Mouse (Mus musculus) MEL (cell line): ENCODE measurements around the gene Pfdn6. TPM values are rescaled to one million over a fixed set of nuclear protein-coding genes. Genes with fewer than 3 reads are reported as not detected.

Source experiments
- DNase-seq: peaks from one replicate; pipeline ENCODE4 v3.0.0; 2011; ENCODE audit warnings: low read depth, low spot score
- H3K27ac ChIP-seq: 2 replicates; pipeline ENCODE4 v1.5.1; 2012; ENCODE audit warnings: low read depth, mild to moderate bottlenecking, control low read depth, low read length, moderate library complexity; ENCODE audit not compliant: control insufficient read depth
- H3K27me3 ChIP-seq, 2 experiments: fragments of 150-350 bp in 1 of 2; sonication (generic) in 1 of 2; 2 replicates each; pipeline ENCODE4 v1.6.1; 2012; ENCODE audit warnings: low read length in 2 of 2, mild to moderate bottlenecking in 2 of 2, improper control_type of control experiment in 1 of 2, moderate library complexity in 1 of 2; ENCODE audit not compliant: insufficient read depth in 2 of 2, control insufficient read depth in 1 of 2
- H3K36me3 ChIP-seq, 2 experiments: 2 replicates each; pipeline ENCODE4 v1.6.1; 2012 to 2014; ENCODE audit warnings: low read length in 2 of 2, improper control_type of control experiment in 1 of 2, inconsistent platforms in 1 of 2, mild to moderate bottlenecking in 1 of 2; ENCODE audit not compliant: insufficient read depth in 2 of 2, control insufficient read depth in 1 of 2
- H3K4me1 ChIP-seq, 2 experiments: fragments of 150-350 bp in 1 of 2; sonication (generic) in 1 of 2; 2 replicates each; pipeline ENCODE4 v1.6.1; 2012; ENCODE audit warnings: low read length in 2 of 2, improper control_type of control experiment in 1 of 2, mild to moderate bottlenecking in 1 of 2; ENCODE audit not compliant: insufficient read depth in 2 of 2, control insufficient read depth in 1 of 2
- H3K4me3 ChIP-seq, 2 experiments: fragments of 150-350 bp in 1 of 2; sonication (generic) in 1 of 2; 2 replicates each; pipeline ENCODE4 v1.5.1; 2012; ENCODE audit warnings: low read depth in 2 of 2, low read length in 2 of 2, mild to moderate bottlenecking in 2 of 2, moderate library complexity in 2 of 2, control low read depth in 1 of 2, improper control_type of control experiment in 1 of 2; ENCODE audit not compliant: control insufficient read depth in 1 of 2, insufficient read depth in 1 of 2
- H3K79me2 ChIP-seq: 2 replicates; pipeline ENCODE4 v1.6.1; 2012; ENCODE audit warnings: mild to moderate bottlenecking, low read length, moderate library complexity; ENCODE audit not compliant: control insufficient read depth, poor library complexity, insufficient read depth
- H3K9ac ChIP-seq: 2 replicates; pipeline ENCODE4 v1.6.1; 2012; ENCODE audit warnings: low read depth, mild to moderate bottlenecking, control low read depth, low read length, moderate library complexity; ENCODE audit not compliant: control insufficient read depth, poor library complexity, severe bottlenecking
- H3K9me3 ChIP-seq: fragments of 150-350 bp; sonication (generic); replicated peaks from 2 replicates; pipeline ENCODE4 v1.6.1; 2012; ENCODE audit warnings: mild to moderate bottlenecking, low read length, improper control_type of control experiment, moderate library complexity; ENCODE audit not compliant: insufficient read depth
- CHD1 ChIP-seq: IDR thresholded peaks from 2 replicates; pipeline ENCODE4 v1.6.1; 2012; ENCODE audit warnings: low read depth, mild to moderate bottlenecking, inconsistent platforms, low read length, improper control_type of control experiment
- CHD2 ChIP-seq: IDR thresholded peaks from 2 replicates; pipeline ENCODE4 v1.6.1; 2011; ENCODE audit warnings: low read length, improper control_type of control experiment
- CTCF ChIP-seq, 3 experiments: IDR thresholded peaks in 2 of 3; conservative IDR thresholded peaks in 1 of 3; 2 replicates each; pipeline ENCODE4 v1.5.1; 2011 to 2012; ENCODE audit warnings: low read length in 3 of 3, low read depth in 2 of 3, mild to moderate bottlenecking in 2 of 3, improper control_type of control experiment in 1 of 3, inconsistent platforms in 1 of 3, mixed read lengths in 1 of 3, moderate library complexity in 1 of 3; ENCODE audit not compliant: control insufficient read depth in 1 of 3, insufficient read depth in 1 of 3, poor library complexity in 1 of 3, severe bottlenecking in 1 of 3
- E2F4 ChIP-seq: IDR thresholded peaks from 2 replicates; pipeline ENCODE4 v1.6.1; 2011; ENCODE audit warnings: low read depth, low read length, improper control_type of control experiment, borderline replicate concordance
- ELF1 ChIP-seq: IDR thresholded peaks from 2 replicates; pipeline ENCODE4 v1.6.1; 2014; ENCODE audit warnings: low read depth, mild to moderate bottlenecking, inconsistent platforms, low read length, improper control_type of control experiment, moderate library complexity
- EP300 ChIP-seq, 2 experiments: IDR thresholded peaks; 2 replicates each; pipeline ENCODE4 v1.6.1; 2011; ENCODE audit warnings: improper control_type of control experiment in 2 of 2, low read length in 2 of 2, low read depth in 1 of 2, mild to moderate bottlenecking in 1 of 2
- ETS1 ChIP-seq: IDR thresholded peaks from 2 replicates; pipeline ENCODE4 v1.6.1; 2012; ENCODE audit warnings: low read depth, mild to moderate bottlenecking, inconsistent platforms, low read length, improper control_type of control experiment, moderate library complexity
- GABPA ChIP-seq: IDR thresholded peaks from 2 replicates; pipeline ENCODE4 v1.6.1; 2012; ENCODE audit warnings: low read depth, mild to moderate bottlenecking, inconsistent platforms, low read length, improper control_type of control experiment, moderate library complexity
- JUND ChIP-seq: IDR thresholded peaks from 2 replicates; pipeline ENCODE4 v1.6.1; 2011; ENCODE audit warnings: low read depth, mild to moderate bottlenecking, improper control_type of control experiment, low read length
- KAT2A ChIP-seq: conservative IDR thresholded peaks from 2 replicates; pipeline ENCODE4 v1.6.1; 2012; ENCODE audit warnings: low read depth, low read length, improper control_type of control experiment, inconsistent platforms
- MAFK ChIP-seq: IDR thresholded peaks from 2 replicates; pipeline ENCODE4 v1.6.1; 2011; ENCODE audit warnings: low read depth, mild to moderate bottlenecking, low read length, improper control_type of control experiment, borderline replicate concordance
- MAX ChIP-seq: IDR thresholded peaks from 2 replicates; pipeline ENCODE4 v1.6.1; 2011; ENCODE audit warnings: low read length, improper control_type of control experiment
- MAZ ChIP-seq: IDR thresholded peaks from 2 replicates; pipeline ENCODE4 v1.6.1; 2012; ENCODE audit warnings: low read depth, mild to moderate bottlenecking, inconsistent platforms, low read length, improper control_type of control experiment
- MXI1 ChIP-seq: IDR thresholded peaks from 2 replicates; pipeline ENCODE4 v1.6.1; 2011; ENCODE audit warnings: mild to moderate bottlenecking, low read depth, low read length, improper control_type of control experiment
- NRF1 ChIP-seq: IDR thresholded peaks from 2 replicates; pipeline ENCODE4 v1.6.1; 2014; ENCODE audit warnings: low read depth, mild to moderate bottlenecking, inconsistent platforms, low read length, improper control_type of control experiment, moderate library complexity; ENCODE audit not compliant: poor library complexity, insufficient read depth, severe bottlenecking
- POLR2A ChIP-seq, 2 experiments: IDR thresholded peaks; 2 replicates each; pipeline ENCODE4 v1.6.1; 2011 to 2012; ENCODE audit warnings: low read length in 2 of 2, mild to moderate bottlenecking in 2 of 2, control low read depth in 1 of 2, improper control_type of control experiment in 1 of 2, low read depth in 1 of 2, moderate library complexity in 1 of 2; ENCODE audit not compliant: control insufficient read depth in 1 of 2, insufficient read depth in 1 of 2, poor library complexity in 1 of 2
- POLR2AphosphoS2 ChIP-seq: IDR thresholded peaks from 2 replicates; pipeline ENCODE4 v1.6.1; 2011; ENCODE audit warnings: low read length, improper control_type of control experiment
- POLR2AphosphoS5 ChIP-seq: IDR thresholded peaks from 2 replicates; pipeline ENCODE4 v1.6.1; 2012; ENCODE audit warnings: low read depth, borderline replicate concordance, mild to moderate bottlenecking, inconsistent platforms, low read length, moderate library complexity, mixed read lengths
- RAD21 ChIP-seq: IDR thresholded peaks from 2 replicates; pipeline ENCODE4 v1.6.1; 2011; ENCODE audit warnings: mild to moderate bottlenecking, low read depth, low read length, improper control_type of control experiment
- SIN3A ChIP-seq: IDR thresholded peaks from 2 replicates; pipeline ENCODE4 v1.6.1; 2012; ENCODE audit warnings: low read length, improper control_type of control experiment, inconsistent platforms
- SMC3 ChIP-seq: IDR thresholded peaks from 2 replicates; pipeline ENCODE4 v1.6.1; 2011; ENCODE audit warnings: low read depth, low read length, improper control_type of control experiment
- TAL1 ChIP-seq: IDR thresholded peaks from 2 replicates; pipeline ENCODE4 v1.6.1; 2012; ENCODE audit warnings: mild to moderate bottlenecking, inconsistent platforms, low read length, moderate library complexity, mixed read lengths
- TBP ChIP-seq: IDR thresholded peaks from 2 replicates; pipeline ENCODE4 v1.8.0; 2011; ENCODE audit warnings: low read depth, low read length, improper control_type of control experiment
- TCF12 ChIP-seq: IDR thresholded peaks from 2 replicates; pipeline ENCODE4 v1.6.1; 2014; ENCODE audit warnings: low read depth, mild to moderate bottlenecking, inconsistent platforms, low read length, improper control_type of control experiment, moderate library complexity
- USF1 ChIP-seq: IDR thresholded peaks from 2 replicates; pipeline ENCODE4 v1.6.1; 2014; ENCODE audit warnings: low read depth, mild to moderate bottlenecking, inconsistent platforms, low read length, improper control_type of control experiment, moderate library complexity
- ZC3H11A ChIP-seq: IDR thresholded peaks from 2 replicates; pipeline ENCODE4 v1.6.1; 2012; ENCODE audit warnings: low read depth, mild to moderate bottlenecking, inconsistent platforms, low read length, improper control_type of control experiment
- ZKSCAN1 ChIP-seq: IDR thresholded peaks from 2 replicates; pipeline ENCODE4 v1.6.1; 2012; ENCODE audit warnings: low read depth, mild to moderate bottlenecking, inconsistent platforms, low read length, improper control_type of control experiment, moderate library complexity
- ZNF384 ChIP-seq: IDR thresholded peaks from 2 replicates; pipeline ENCODE4 v1.6.1; 2012; ENCODE audit warnings: low read depth, mild to moderate bottlenecking, inconsistent platforms, low read length, improper control_type of control experiment
- polyA plus RNA-seq, 2 experiments: library from polyadenylated mRNA; stranded (reverse) in 1 of 2; unstranded in 1 of 2; fragments of >175 nt in 1 of 2; fragments of >200 nt in 1 of 2; gene quantifications; 2 replicates each; pipeline versions ENCODE4 v1.2.1 to v1.2.4; 2012; ENCODE audit warnings: low replicate concordance in 2 of 2, low read depth in 1 of 2; ENCODE audit not compliant: insufficient read length in 2 of 2, insufficient read depth in 1 of 2, missing spikeins in 1 of 2
- total RNA-seq: library from RNA; depleted of rRNA; stranded (reverse); fragments of 300-350 nt; gene quantifications from 2 replicates; pipeline ENCODE4 v1.2.3, GENCODE M21; 2012

Gene Pfdn6
- total and polyA plus RNA-seq, 3 experiments, result 222 to 239 TPM; not detected in 1

GRCm38 (mm10) chr17:33911052-33911812 lies 28.9 kb downstream of the Pfdn6 start:
- TF ChIP-seq USF1 (no peak), POLR2AphosphoS5 (no peak), POLR2A (IDR thresholded peaks at IDR 0.05; ENCODE audit: control insufficient read depth in 1 of 2, insufficient read depth in 1 of 2, low read depth in 1 of 2, low read length in 2 of 2, poor library complexity in 1 of 2) (no peak), EP300 (IDR thresholded peaks at IDR 0.05; ENCODE audit: low read depth in 1 of 2, low read length in 2 of 2) (no peak), E2F4 (no peak), POLR2AphosphoS2 (no peak), CHD1 (no peak), ZNF384 (no peak), TAL1 (no peak), RAD21 (no peak), SMC3 (no peak), CHD2 (no peak), KAT2A (no peak), SIN3A (no peak), MXI1 (no peak), ELF1 (no peak)
- Histone ChIP-seq H3K4me1 (peaks cover 4 to 20% of the 10 kb centered on the region in 2 experiments; a peak in 3 of 4 replicates), H3K4me3 (no peak overlapping the region), H3K9ac (no peak overlapping the region), H3K9me3 (no peaks in the 10 kb centered on the region), H3K36me3 (peaks cover 0 to 16% of the 10 kb centered on the region in 2 experiments), H3K27me3 (no peaks in the 10 kb centered on the region), H3K79me2 (peaks cover 32% of the 10 kb centered on the region), H3K27ac (no peak overlapping the region)
- no peak for DNase-seq

GRCm38 (mm10) chr17:33910346-33911051 lies 29.6 kb downstream of the Pfdn6 start:
- H3K9ac ChIP-seq, result peak overlapping the region; percentile 91
- H3K27me3 ChIP-seq, result no peaks in the 10 kb centered on the region
- H3K36me3 ChIP-seq, result peaks cover 0 to 16% of the 10 kb centered on the region in 2 experiments
- H3K4me1 ChIP-seq, result peaks cover 4 to 20% of the 10 kb centered on the region in 2 experiments; a peak in 3 of 4 replicates
- peak; percentile 58 for DNase-seq
- H3K79me2 ChIP-seq, result peaks cover 32% of the 10 kb centered on the region
- H3K9me3 ChIP-seq, result no peaks in the 10 kb centered on the region
- H3K4me3 ChIP-seq, result peak overlapping the region; percentile 76 to 90
- no peak overlapping the region for H3K27ac ChIP-seq
- TF ChIP-seq MAX (no peak), ZNF384 (peak; percentile 65), E2F4 (no peak), SIN3A (no peak), ETS1 (no peak), ZC3H11A (no peak), SMC3 (peak; percentile 36), MAFK (no peak), CTCF (IDR thresholded peaks at IDR 0.05 in 2 of 3, conservative IDR thresholded peaks at IDR 0.05 in 1 of 3; ENCODE audit: control insufficient read depth in 1 of 3, insufficient read depth in 1 of 3, low read depth in 2 of 3, low read length in 3 of 3, poor library complexity in 1 of 3, severe bottlenecking in 1 of 3) (peak in 2 of 3 experiments; percentile 29 to 61; a peak in 4 of 6 replicates), POLR2AphosphoS5 (no peak), USF1 (no peak), EP300 (IDR thresholded peaks at IDR 0.05; ENCODE audit: low read depth in 1 of 2, low read length in 2 of 2) (no peak), JUND (no peak), TCF12 (no peak), GABPA (no peak), MAZ (no peak), NRF1 (no peak), ELF1 (no peak), ZKSCAN1 (no peak), TBP (no peak), KAT2A (no peak), POLR2A (IDR thresholded peaks at IDR 0.05; ENCODE audit: control insufficient read depth in 1 of 2, insufficient read depth in 1 of 2, low read depth in 1 of 2, low read length in 2 of 2, poor library complexity in 1 of 2) (no peak)
